Mouse (Mus musculus): Measurements from ENCODE around the gene Six6.

The Six6 gene

GRCm38 (mm10) chr12:72939616-72940015 lies at the start of gene Six6:
Six6 (plus strand) TSS chr12:72939892.
- DNase-seq: peak; percentile 98

GRCm38 (mm10) chr12:72917159-72917993 lies 22.3 kb upstream of the Six6 start:
- DNase-seq: peak; percentile 71

GRCm38 (mm10) chr12:72936751-72937150 lies 2.9 kb upstream of the Six6 start:
- DNase-seq: no peak

- no peak for DNase-seq
Measured at GRCm38 (mm10) chr12:72937537-72938120, 2.1 kb upstream of the Six6 start.

GRCm38 (mm10) chr12:72938176-72938575 lies 1.5 kb upstream of the Six6 start:
- peak; percentile 93 for DNase-seq

- DNase-seq: peak; percentile 78
Measured at GRCm38 (mm10) chr12:72938600-72939490, 847 bp upstream of the Six6 start.

GRCm38 (mm10) chr12:72940071-72940821 lies 554 bp downstream of the Six6 start, which contains the start of gene 4930447C04Rik:
4930447C04Rik (minus strand) TSS chr12:72940774.
- no peak for DNase-seq

GRCm38 (mm10) chr12:72940822-72941397 lies 1.2 kb downstream of the Six6 start:
- peak; percentile 49 for DNase-seq

GRCm38 (mm10) chr12:72941398-72942051 lies 1.8 kb downstream of the Six6 start:
- DNase-seq: peak; percentile 57

- DNase-seq: no peak
Measured at GRCm38 (mm10) chr12:72942171-72942570, 2.5 kb downstream of the Six6 start.

- DNase-seq: no peak
Measured at GRCm38 (mm10) chr12:72943574-72944110, 4.0 kb downstream of the Six6 start.

GRCm38 (mm10) chr12:72944411-72945225 lies 4.9 kb downstream of the Six6 start:
- no peak for DNase-seq

- peak; percentile 97 for DNase-seq
Measured at GRCm38 (mm10) chr12:72945301-72946063, 5.8 kb downstream of the Six6 start.

GRCm38 (mm10) chr12:72946064-72946395 lies 6.3 kb downstream of the Six6 start:
- no peak for DNase-seq

GRCm38 (mm10) chr12:72946805-72947204 lies 7.1 kb downstream of the Six6 start:
- DNase-seq: peak; percentile 39

- peak; percentile 45 for DNase-seq
Measured at GRCm38 (mm10) chr12:72947335-72947734, 7.6 kb downstream of the Six6 start.

- DNase-seq: no peak
Measured at GRCm38 (mm10) chr12:72953089-72953488, 13.4 kb downstream of the Six6 start.

GRCm38 (mm10) chr12:72953858-72954257 lies 14.2 kb downstream of the Six6 start:
- DNase-seq: no peak

GRCm38 (mm10) chr12:72954906-72955305 lies 15.2 kb downstream of the Six6 start:
- DNase-seq: no peak
